Mouse (Mus musculus): ENCODE measurements around the gene Pclo.
A peak's percentile ranks its signal among the peaks of the same experiment; 100 is the strongest.
"Not testable (repeated sequence)": the region's sequence is repeated elsewhere in the genome, so short reads cannot be mapped to it uniquely, and the experiment has no call there.

Gene Pclo

DNA sequence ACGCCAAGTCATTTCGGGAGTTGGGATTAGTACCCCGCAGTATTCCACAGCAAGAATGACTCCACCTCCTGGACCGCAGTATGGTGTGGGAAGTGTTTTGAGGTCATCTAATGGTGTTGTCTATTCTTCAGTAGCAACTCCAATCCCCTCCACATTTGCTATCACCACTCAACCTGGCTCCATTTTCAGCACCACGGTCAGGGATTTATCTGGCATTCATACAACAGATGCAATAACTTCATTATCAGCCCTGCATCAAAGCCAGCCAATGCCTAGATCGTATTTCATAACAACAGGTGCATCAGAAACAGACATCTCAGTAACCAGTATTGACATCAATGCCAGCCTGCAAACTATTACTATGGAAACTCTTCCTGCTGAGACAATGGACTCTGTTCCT, 165.7 kb downstream of the Pclo start:
- no peak for DNase-seq (ENCODE audit: low read depth, low spot score)

DNA sequence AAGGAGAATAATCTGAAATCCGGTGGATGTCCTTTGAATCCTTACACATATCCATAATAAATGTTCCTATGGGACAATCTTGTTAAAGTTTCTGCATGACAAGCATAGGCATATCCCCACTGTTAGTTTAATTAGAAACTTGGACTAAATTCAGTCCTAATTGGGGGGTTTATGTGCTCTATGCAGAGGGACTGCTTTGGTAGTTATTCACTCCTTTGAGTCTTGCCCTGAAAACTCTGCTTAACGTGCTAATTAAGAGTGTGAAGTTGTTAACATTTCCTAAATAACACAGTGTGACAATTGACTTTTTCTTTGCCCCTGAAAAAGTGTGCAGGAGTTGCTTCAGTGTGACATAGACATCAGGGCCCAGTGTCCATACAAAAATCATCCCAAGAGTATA, 177.3 kb downstream of the Pclo start:
- no peak for DNase-seq (ENCODE audit: low read depth, low spot score)

- DNase-seq (ENCODE audit: low read depth, low spot score), result no peak
Measured at GRCm38 (mm10) chr5:14696745-14697144, 182.0 kb downstream of the Pclo start.

GRCm38 (mm10) chr5:14700900-14701299, 186.2 kb downstream of the Pclo start:
- DNase-seq (ENCODE audit: low read depth, low spot score), result no peak

- DNase-seq (ENCODE audit: low read depth, low spot score), result no peak
Measured at GRCm38 (mm10) chr5:14705423-14705822, 190.7 kb downstream of the Pclo start.

DNA sequence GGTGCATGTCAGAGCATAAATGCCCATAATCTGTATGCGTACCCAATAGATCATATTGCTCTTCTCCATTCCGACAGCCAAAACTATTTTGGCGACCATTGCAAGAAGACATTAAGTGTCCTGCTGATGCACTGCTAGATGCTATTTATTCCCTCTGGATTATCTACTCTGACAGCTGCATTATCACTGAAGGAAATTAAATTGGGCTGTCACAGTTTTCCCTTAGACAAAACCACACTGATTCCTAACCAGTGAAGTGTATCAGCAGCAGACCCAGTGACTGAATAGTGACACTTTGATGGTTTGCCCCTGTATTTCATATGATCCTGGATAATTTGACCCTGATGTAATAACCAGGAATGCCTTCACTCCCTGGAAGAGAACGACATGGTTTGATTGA, 192.6 kb downstream of the Pclo start:
- DNase-seq (ENCODE audit: low read depth, low spot score), result no peak

DNA sequence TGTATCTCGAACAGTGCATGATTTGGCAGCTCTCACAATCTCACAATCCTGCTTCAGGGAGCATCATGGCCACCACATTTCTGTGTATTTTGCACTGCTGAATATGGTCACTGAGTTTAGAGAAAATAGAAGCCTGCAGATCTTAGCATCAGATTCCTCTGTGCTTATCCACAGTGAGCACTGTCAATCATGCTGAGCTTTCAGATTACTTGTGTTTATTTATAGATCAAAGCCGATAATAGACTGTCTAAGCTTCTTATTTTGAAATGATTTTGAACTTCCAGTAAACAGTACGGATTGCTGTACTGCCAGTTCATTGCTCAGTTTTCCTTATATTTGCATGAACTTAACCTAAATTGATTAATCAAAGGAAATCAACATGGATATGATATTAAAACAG, 208.9 kb downstream of the Pclo start:
- no peak for DNase-seq (ENCODE audit: low read depth, low spot score)

DNA sequence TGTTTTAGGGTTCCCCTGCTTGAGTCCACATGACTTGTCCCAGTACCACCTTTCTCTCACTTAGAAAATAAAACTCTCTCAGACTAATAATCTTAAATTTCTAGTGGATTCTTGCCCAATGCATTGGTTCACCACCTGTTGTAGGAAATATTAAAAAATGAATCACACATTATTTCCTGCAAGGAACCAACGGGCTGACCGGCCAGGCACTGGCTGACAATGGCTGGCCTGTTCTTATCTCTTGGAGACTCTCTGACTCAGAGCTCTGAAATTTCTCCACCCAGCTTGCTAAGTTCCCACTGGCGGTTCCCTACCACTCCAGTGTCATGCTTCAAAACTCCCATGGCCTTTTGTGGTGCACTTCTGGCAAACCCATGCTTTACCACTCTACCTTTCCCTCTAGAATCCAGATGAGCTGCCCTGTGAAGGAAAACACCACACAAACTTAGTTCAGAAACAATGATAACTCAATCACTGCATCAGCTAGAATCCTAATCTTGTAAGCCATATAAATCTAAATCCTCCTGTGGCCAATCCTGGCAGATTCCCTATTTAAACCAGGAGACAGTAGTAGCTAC, 214.0 kb downstream of the Pclo start:
- no peak for DNase-seq (ENCODE audit: low read depth, low spot score)

DNA sequence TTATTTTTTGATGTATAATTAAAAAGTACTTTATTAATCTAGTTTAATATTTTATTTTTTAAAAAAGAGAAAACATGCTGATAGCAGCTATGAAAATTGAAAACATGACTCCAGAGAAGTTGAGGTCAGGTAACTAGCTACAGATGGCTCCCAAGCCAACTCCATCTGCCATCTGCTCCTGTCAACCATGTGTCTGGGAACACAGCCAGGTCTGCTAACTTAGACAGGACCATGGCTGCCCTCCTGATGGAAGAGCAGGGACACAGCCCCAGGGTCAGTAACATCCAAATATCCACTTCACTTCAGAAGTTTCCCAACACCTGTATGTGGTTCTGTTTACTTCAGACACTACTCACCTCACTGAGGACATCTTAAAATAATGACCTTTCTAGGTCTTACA, 236.2 kb downstream of the Pclo start:
- DNase-seq (ENCODE audit: low read depth, low spot score), result peak; percentile 63

DNA sequence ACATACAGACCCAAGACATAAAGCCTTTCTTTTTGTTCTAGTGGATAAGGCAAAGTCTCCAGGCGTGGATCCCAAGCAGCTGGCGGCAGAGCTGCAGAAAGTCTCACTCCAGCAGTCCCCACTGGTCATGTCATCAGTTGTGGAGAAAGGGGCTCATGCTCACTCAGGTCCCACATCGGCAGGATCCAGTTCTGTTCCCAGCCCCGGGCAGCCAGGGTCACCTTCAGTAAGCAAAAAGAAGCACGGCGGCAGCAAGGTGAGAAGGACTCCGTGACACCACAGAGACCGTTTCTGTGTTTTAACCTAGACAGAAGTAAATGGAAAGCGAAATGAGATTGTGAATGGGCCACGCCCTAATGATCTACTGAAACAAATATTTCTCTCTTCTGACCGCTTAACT, 252.0 kb downstream of the Pclo start:
- DNase-seq (ENCODE audit: low read depth, low spot score), result no peak

GRCm38 (mm10) chr5:14782362-14783082, 267.8 kb downstream of the Pclo start:
- DNase-seq (ENCODE audit: low read depth, low spot score), result no peak

GRCm38 (mm10) chr5:14793891-14794290, 279.2 kb downstream of the Pclo start:
- DNase-seq (ENCODE audit: low read depth, low spot score), result no peak

DNA sequence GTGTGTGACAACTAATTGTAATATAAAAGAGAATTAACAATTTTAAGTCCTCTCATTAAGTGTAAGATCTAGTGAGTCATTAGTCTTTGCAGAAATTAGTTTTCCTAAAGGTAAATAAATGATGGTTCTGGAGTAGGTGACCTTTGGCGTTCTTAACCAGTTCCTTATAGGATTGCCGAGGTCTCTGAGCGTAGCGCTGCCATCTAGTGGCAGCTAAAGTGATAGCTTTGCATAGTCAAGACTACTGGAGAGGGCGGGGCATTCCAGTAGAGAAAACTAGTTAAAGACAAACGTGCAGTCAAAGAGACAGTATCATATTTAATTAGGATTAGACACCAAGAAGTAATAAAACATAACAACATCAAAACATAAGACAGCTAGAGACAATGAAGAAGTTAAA, 292.4 kb downstream of the Pclo start:
- DNase-seq (ENCODE audit: low read depth, low spot score), result peak; percentile 3

- no peak for DNase-seq (ENCODE audit: low read depth, low spot score)
Measured at GRCm38 (mm10) chr5:14833165-14833860, 318.6 kb downstream of the Pclo start.

DNA sequence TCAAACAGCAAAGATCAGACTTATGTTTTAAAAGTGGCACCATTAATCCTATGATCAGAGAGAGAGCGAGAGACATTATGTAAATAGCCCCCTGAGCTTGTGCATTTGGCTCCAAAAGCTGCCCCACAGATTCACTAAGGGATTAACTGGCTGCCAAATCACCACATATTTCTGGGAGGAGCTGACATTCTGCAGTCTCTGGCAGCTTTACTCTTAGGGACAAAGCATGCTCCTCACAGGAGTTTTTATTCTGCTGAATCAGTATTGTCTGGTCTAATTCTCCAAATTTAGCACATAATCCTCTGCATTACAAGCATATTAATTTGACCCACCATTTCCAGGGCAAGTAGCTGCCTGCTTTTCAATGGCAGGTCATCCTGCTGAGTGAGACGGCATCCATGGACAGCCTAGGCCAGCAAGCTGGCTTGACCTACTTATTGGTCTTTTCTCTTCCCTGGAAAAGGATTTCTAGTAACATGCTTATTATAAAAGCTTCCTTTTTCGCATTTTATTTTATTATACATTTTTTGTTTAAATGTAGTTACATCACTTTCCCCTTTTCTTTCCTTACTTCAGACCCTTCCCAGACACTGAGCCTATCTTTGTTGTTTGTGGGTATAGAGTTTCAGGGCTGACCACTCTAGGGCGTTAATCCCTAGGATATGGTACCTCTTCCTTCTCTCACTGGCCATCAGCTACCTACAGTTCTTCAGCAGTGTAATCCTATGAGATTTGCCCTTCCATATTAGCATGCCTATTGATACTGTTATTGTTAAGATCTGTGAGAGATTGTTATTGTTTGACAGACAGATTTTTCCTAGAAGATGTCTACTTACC, 319.7 kb downstream of the Pclo start:
- DNase-seq (ENCODE audit: low read depth, low spot score), result no peak

- DNase-seq (ENCODE audit: low read depth, low spot score), result no peak
Measured at GRCm38 (mm10) chr5:14853650-14854049, 338.9 kb downstream of the Pclo start.

GRCm38 (mm10) chr5:14885291-14885690, 370.6 kb downstream of the Pclo start:
- DNase-seq (ENCODE audit: low read depth, low spot score), result not testable (repeated sequence)

GRCm38 (mm10) chr5:14892242-14892641, 377.5 kb downstream of the Pclo start:
- no peak for DNase-seq (ENCODE audit: low read depth, low spot score)

DNA sequence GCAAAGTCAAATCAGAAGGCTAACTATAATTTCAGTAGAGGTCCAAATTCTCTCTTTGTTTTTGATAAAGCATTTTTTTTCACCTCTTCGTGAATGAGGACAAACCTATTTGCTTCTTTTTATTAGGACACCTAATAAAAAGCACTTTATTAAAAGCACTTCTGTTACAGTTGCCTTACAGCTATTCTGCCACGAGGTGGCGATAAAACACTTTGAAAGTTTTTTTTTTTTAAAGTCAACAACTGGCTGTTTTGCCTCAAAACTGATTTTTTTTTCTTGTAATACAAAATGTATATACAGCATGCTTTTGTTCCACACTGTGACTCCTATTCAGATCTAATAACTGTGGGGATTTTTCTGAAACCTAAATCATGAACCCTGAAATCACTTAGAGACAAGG, 388.8 kb downstream of the Pclo start:
- not testable (repeated sequence) for DNase-seq (ENCODE audit: low read depth, low spot score)

Measured in skeletal muscle tissue, adult 2 months (tissue).